Mouse (Mus musculus) heart, adult 2 months (tissue): Measurements from ENCODE around the gene Gm20388. TPM values are rescaled to one million over a fixed set of nuclear protein-coding genes. Genes with fewer than 3 reads are reported as not detected.

Experiments used
- DNase-seq, 2 experiments: peaks; one replicate each; pipeline ENCODE4 v3.0.0; 2021
- H3K27ac ChIP-seq: fragments of 200-600 bp; 2 replicates; pipeline ENCODE4 v1.8.1; 2022
- H3K27me3 ChIP-seq: fragments of 200-500 bp; 2 replicates; pipeline ENCODE4 v1.6.1; 2012; ENCODE audit warnings: mild to moderate bottlenecking, low read length, inconsistent platforms, mixed read lengths; ENCODE audit not compliant: control insufficient read depth, insufficient read depth
- H3K36me3 ChIP-seq: fragments of 200-500 bp; 2 replicates; pipeline ENCODE4 v1.6.1; 2012; ENCODE audit warnings: low read length, inconsistent platforms; ENCODE audit not compliant: control insufficient read depth, insufficient read depth
- H3K4me1 ChIP-seq: fragments of 200-500 bp; 2 replicates; pipeline ENCODE4 v1.6.1; 2011; ENCODE audit warnings: low read length; ENCODE audit not compliant: control insufficient read depth, insufficient read depth
- H3K4me3 ChIP-seq: fragments of 200-600 bp; 2 replicates; pipeline ENCODE4 v1.8.1; 2022
- H3K79me2 ChIP-seq: fragments of 200-500 bp; replicated peaks from 2 replicates; pipeline ENCODE4 v1.6.1; 2012; ENCODE audit warnings: mild to moderate bottlenecking, inconsistent platforms, low read length, moderate library complexity, mixed read lengths; ENCODE audit not compliant: control insufficient read depth, insufficient read depth
- H3K9ac ChIP-seq: fragments of 200-500 bp; 2 replicates; pipeline ENCODE4 v1.6.1; 2012; ENCODE audit warnings: low read depth, mild to moderate bottlenecking, control low read depth, inconsistent platforms, low read length, mixed read lengths
- CTCF ChIP-seq: fragments of 200-600 bp; IDR thresholded peaks from 2 replicates; pipeline ENCODE4 v1.8.1; 2022; ENCODE audit warnings: antibody characterized with exemption, mild to moderate bottlenecking, moderate library complexity
- EP300 ChIP-seq: fragments of 200-500 bp; IDR thresholded peaks from 2 replicates; pipeline ENCODE4 v1.6.1; 2011; ENCODE audit warnings: low read depth, low read length, control low read depth; ENCODE audit not compliant: insufficient read depth
- POLR2A ChIP-seq: fragments of 200-500 bp; IDR thresholded peaks from 2 replicates; pipeline ENCODE4 v1.6.1; 2011; ENCODE audit warnings: mild to moderate bottlenecking, low read depth, low read length, control low read depth; ENCODE audit not compliant: insufficient read depth
- WGBS: fragments of 180-500 bp; shearing (Covaris S2); methylation state at CpG from one replicate; pipeline ENCODE4 v1.1.7; 2018; 5-methylcytosine and 5-hydroxymethylcytosine counted together
- intact Hi-C: fragments of 180-260 bp; cut with DNase I; formaldehyde crosslinking; loops from one replicate; pipeline ENCODE4 v1.15.1; 2025
- polyA plus RNA-seq: library from polyadenylated mRNA; depleted of rRNA; stranded (reverse); fragments of >200 nt; gene quantifications from 2 replicates; pipeline ENCODE4 v1.2.3, GENCODE M21; 2012
- total RNA-seq, 2 experiments: library from RNA; stranded (reverse); gene quantifications; 2 replicates each; pipeline ENCODE4 v1.2.3; 2021

The Gm20388 gene
- total and polyA plus RNA-seq, 3 experiments: 1.8 to 32.3 TPM; not detected in 1

DNA sequence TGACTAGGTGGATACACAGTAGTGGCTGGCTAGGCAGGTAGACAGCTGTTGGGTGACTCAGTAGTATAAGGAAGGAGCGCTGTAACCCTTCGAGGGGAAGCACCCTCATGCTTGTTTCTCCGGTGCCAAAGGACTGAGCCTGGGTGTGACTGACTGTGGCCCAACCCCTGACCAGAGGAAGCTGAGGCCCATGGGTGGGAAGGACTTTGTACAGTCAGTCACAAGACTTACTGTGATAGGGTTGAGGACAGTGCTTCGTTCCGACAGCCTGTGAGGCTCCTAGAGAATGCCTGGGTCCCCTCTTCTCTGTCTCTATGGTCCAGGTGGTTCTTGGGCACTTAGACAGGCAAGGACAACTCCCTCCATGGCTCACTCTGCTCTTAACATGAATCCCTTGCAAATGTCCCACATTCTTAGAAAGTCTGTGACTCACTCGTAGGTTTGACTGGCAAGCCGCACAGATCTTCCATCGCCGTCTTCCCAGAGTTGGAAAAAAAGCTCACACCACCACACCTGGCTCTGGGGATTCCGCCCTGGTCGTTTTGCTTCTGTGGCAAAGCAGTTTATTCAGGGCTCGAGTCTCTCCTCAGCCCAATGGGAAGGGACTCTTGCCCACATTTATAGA lies 495.5 kb downstream of the Gm20388 start:
- no peak for DNase-seq
- Histone ChIP-seq H3K27me3 (no peaks in the 10 kb centered on the region), H3K9ac (no peak overlapping the region), H3K79me2 (no peaks in the 10 kb centered on the region), H3K4me1 (peaks cover 1% of the 10 kb centered on the region; the same call in 1 of the 2 replicates), H3K4me3 (no peak overlapping the region), H3K36me3 (no peaks in the 10 kb centered on the region), H3K27ac (no peak overlapping the region)
- intact Hi-C loops: loop anchor here (5.0 kb wide), 1 partner anchor 101 kb away; no protein-coding TSS in a partner anchor
- TF ChIP-seq EP300 (no peak), POLR2A (no peak)
- 90% methylated on average over 12 of the region's 12 CpGs for WGBS

DNA sequence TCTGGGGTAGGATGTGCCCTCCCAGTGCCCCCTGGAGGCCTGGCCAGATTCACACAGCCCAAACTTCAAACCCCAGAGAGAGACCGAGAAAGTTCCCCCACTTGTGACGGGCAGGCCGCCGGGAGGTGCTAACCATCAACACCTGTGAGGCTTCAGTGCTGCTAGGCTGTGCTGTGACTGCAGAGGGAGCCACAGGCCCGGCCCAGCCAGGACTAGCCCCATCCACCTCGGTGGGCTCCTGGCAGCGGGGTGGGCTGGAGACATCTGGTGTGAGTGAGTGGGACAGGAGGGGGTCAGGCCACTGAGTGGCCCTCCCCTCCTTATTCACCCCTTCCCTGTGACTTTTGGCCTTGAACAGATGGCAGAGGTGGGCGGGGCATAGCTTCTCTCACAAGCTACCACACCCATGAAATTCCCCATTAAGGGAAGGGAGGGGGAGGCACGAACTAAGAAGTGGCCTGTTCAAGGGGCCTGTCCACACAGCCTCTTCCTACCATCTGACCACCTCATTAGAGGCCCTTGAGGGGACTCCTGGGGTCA lies 497.1 kb downstream of the Gm20388 start:
- TF ChIP-seq CTCF (peak; percentile 80), POLR2A (no peak), EP300 (0 out of 2 replicates have a peak, but pooled peaks have one; percentile 23)
- no peaks in the 10 kb centered on the region for H3K36me3 ChIP-seq
- intact Hi-C loops: loop anchor here (1.0 to 5.0 kb wide), 2 partner anchors 100 to 128 kb away; no protein-coding TSS in a partner anchor
- DNase-seq: peak; percentile 58 to 59
- 38% methylated on average over 9 of the region's 9 CpGs for WGBS
- peak overlapping the region; percentile 18 for H3K27ac ChIP-seq
- H3K79me2 ChIP-seq: no peaks in the 10 kb centered on the region
- no peak overlapping the region for H3K9ac ChIP-seq
- no peaks in the 10 kb centered on the region for H3K27me3 ChIP-seq
- peaks cover 1% of the 10 kb centered on the region; the same call in 1 of the 2 replicates for H3K4me1 ChIP-seq
- no peak overlapping the region for H3K4me3 ChIP-seq

GRCm38 (mm10) chr8:120408241-120409215 lies 497.9 kb downstream of the Gm20388 start:
- 64% methylated on average over 14 of the region's 14 CpGs for WGBS
- Histone ChIP-seq H3K27ac (peak overlapping the region; percentile 18), H3K4me1 (peaks cover 1% of the 10 kb centered on the region; the same call in 1 of the 2 replicates), H3K4me3 (no peak overlapping the region), H3K27me3 (no peaks in the 10 kb centered on the region), H3K36me3 (no peaks in the 10 kb centered on the region), H3K79me2 (no peaks in the 10 kb centered on the region), H3K9ac (no peak overlapping the region)
- TF ChIP-seq EP300: no peak
- peak; percentile 42 for TF ChIP-seq CTCF
- TF ChIP-seq POLR2A: no peak
- intact Hi-C loops: loop anchor here (5.0 kb wide), 1 partner anchor 99 kb away; no protein-coding TSS in a partner anchor
- no peak for DNase-seq

- 82% methylated on average over 11 of the region's 11 CpGs for WGBS
- H3K27me3 ChIP-seq: no peaks in the 10 kb centered on the region
- intact Hi-C loops: loop anchor here (5.0 kb wide), 1 partner anchor 98 kb away; no protein-coding TSS in a partner anchor
These were observed 498.9 kb downstream of the Gm20388 start for GRCm38 (mm10) chr8:120409371-120410013.

GRCm38 (mm10) chr8:120411059-120411458 lies 500.4 kb downstream of the Gm20388 start:
- DNase-seq: no peak
- Histone ChIP-seq H3K27ac (no peak overlapping the region), H3K4me3 (no peak overlapping the region), H3K9ac (no peak overlapping the region), H3K36me3 (no peaks in the 10 kb centered on the region), H3K4me1 (peaks cover 4% of the 10 kb centered on the region; the same call in 1 of the 2 replicates), H3K27me3 (no peaks in the 10 kb centered on the region), H3K79me2 (no peaks in the 10 kb centered on the region)
- intact Hi-C loops: no loop called here
- TF ChIP-seq POLR2A (no peak), CTCF (no peak)
- WGBS: 77% methylated on average over 14 of the region's 14 CpGs

More at GRCm38 (mm10) chr8:120409371-120410013, 498.9 kb downstream of the Gm20388 start:
- peaks cover 1% of the 10 kb centered on the region; the same call in 1 of the 2 replicates for H3K4me1 ChIP-seq
- no peak for DNase-seq
- H3K27ac ChIP-seq: no peak overlapping the region
- H3K79me2 ChIP-seq: no peaks in the 10 kb centered on the region
- TF ChIP-seq CTCF: no peak
- TF ChIP-seq EP300: no peak
- TF ChIP-seq POLR2A: no peak
- no peak overlapping the region for H3K9ac ChIP-seq
- H3K4me3 ChIP-seq: no peak overlapping the region
- H3K36me3 ChIP-seq: no peaks in the 10 kb centered on the region
